Mouse (Mus musculus): ENCODE results near the gene Olfr1512. TPM values are rescaled to one million over a fixed set of nuclear protein-coding genes. Genes with fewer than 3 reads are reported as not detected.

The Olfr1512 gene
- polyA plus RNA-seq, 2 experiments = not detected

- 68% methylated on average over 3 of the region's 3 CpGs for WGBS (ENCODE audit: insufficient replicate concordance)
- H3K9ac ChIP-seq (replicated peaks) = no peak overlapping the region
- no peaks in the 10 kb centered on the region for H3K36me3 ChIP-seq (replicated peaks; ENCODE audit: control insufficient read depth, insufficient read depth, low read depth)
- DNase-seq (ENCODE audit: low read depth in 3 of 3, low spot score in 3 of 3) = no peak
- no peaks in the 10 kb centered on the region for H3K4me1 ChIP-seq (replicated peaks; ENCODE audit: control insufficient read depth in 2 of 2, insufficient read depth in 2 of 2, low read length in 1 of 2)
- H3K27ac ChIP-seq = no peak overlapping the region
- no peak for TF ChIP-seq EP300 (IDR thresholded peaks at IDR 0.05; ENCODE audit: low read depth)
- no peak for TF ChIP-seq CTCF (IDR thresholded peaks at IDR 0.05; ENCODE audit: low read depth)
- H3K9me3 ChIP-seq (ENCODE audit: control insufficient read depth, low read length) = no peaks in the 10 kb centered on the region
- no peak overlapping the region for H3K4me2 ChIP-seq (ENCODE audit: low read depth)
- no peaks in the 10 kb centered on the region for H3K27me3 ChIP-seq (ENCODE audit: control insufficient read depth, insufficient read depth, low read length)
- H3K4me3 ChIP-seq (ENCODE audit: insufficient read depth in 1 of 2, low read depth in 2 of 2, low read length in 2 of 2) = no peak overlapping the region
- ATAC-seq (ENCODE audit: insufficient read depth) = no peak
These were observed 10.2 kb downstream of the Olfr1512 start for GRCm38 (mm10) chr14:52368741-52369140.

DNA sequence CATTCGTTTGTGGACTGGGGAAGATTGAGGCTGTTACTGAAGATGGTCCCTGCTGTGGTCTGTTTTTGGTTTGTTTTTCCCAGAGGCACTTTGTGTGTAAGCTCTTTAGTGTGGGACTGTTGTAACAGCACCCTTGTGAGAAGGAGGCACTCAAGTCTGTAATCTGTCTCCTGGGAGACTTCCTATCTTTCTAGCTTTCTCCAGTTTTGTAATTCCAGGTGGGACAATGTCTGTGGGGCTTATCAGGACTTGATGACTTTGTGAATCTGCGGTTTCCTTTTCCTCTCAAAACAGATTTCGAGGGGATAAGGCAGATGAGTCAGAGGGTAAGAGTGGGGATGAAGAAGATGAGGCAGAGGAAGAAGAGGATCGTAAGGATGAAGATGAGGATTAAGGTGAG is 22.7 kb downstream of the Olfr1512 start, which contains the start of gene Olfr1513:
Olfr1513 (minus strand) TSS at position 101 of the 400 bp plus-strand sequence.
- no peaks in the 10 kb centered on the region for H3K27me3 ChIP-seq (ENCODE audit: control insufficient read depth, insufficient read depth, low read length)
- no peak within 1 kb of the TSS for H3K4me2 ChIP-seq (ENCODE audit: low read depth)
- no peak within 1 kb of the TSS for H3K4me3 ChIP-seq (ENCODE audit: insufficient read depth in 1 of 2, low read depth in 2 of 2, low read length in 2 of 2)
- DNase-seq (ENCODE audit: low read depth in 3 of 3, low spot score in 3 of 3) (no peak), ATAC-seq (ENCODE audit: insufficient read depth) (no peak)
- H3K9me3 ChIP-seq (ENCODE audit: control insufficient read depth, low read length) = no peaks in the 10 kb centered on the region
- H3K36me3 ChIP-seq (replicated peaks; ENCODE audit: control insufficient read depth, insufficient read depth, low read depth) = no peaks in the 10 kb centered on the region
- no peak for TF ChIP-seq EP300 (IDR thresholded peaks at IDR 0.05; ENCODE audit: low read depth)
- no peak for TF ChIP-seq CTCF (IDR thresholded peaks at IDR 0.05; ENCODE audit: low read depth)
- no peak within 1 kb of the TSS for H3K9ac ChIP-seq (replicated peaks)
- WGBS (ENCODE audit: insufficient replicate concordance) = 48% methylated on average over 4 of the region's 4 CpGs
- H3K4me1 ChIP-seq (replicated peaks; ENCODE audit: control insufficient read depth in 2 of 2, insufficient read depth in 2 of 2, low read length in 1 of 2) = no peaks in the 10 kb centered on the region
- H3K27ac ChIP-seq = no peak within 1 kb of the TSS

- Histone ChIP-seq H3K4me1 (replicated peaks; ENCODE audit: control insufficient read depth in 2 of 2, insufficient read depth in 2 of 2, low read length in 1 of 2) (peaks cover 0 to 5% of the 10 kb centered on the region in 2 experiments; a peak in 2 of 4 replicates), H3K36me3 (replicated peaks; ENCODE audit: control insufficient read depth, insufficient read depth, low read depth) (no peaks in the 10 kb centered on the region), H3K9ac (replicated peaks) (no peak overlapping the region), H3K4me2 (ENCODE audit: low read depth) (no peak overlapping the region), H3K27me3 (ENCODE audit: control insufficient read depth, insufficient read depth, low read length) (no peaks in the 10 kb centered on the region), H3K4me3 (ENCODE audit: insufficient read depth in 1 of 2, low read depth in 2 of 2, low read length in 2 of 2) (no peak overlapping the region), H3K27ac (no peak overlapping the region), H3K9me3 (ENCODE audit: control insufficient read depth, low read length) (no peaks in the 10 kb centered on the region)
- DNase-seq (ENCODE audit: low read depth in 3 of 3, low spot score in 3 of 3) (no peak), ATAC-seq (ENCODE audit: insufficient read depth) (no peak)
- no peak for TF ChIP-seq CTCF (IDR thresholded peaks at IDR 0.05; ENCODE audit: low read depth)
- no peak for TF ChIP-seq EP300 (IDR thresholded peaks at IDR 0.05; ENCODE audit: low read depth)
- WGBS (ENCODE audit: insufficient replicate concordance) = 62% methylated on average over 6 of the region's 6 CpGs
These were observed 39.5 kb downstream of the Olfr1512 start for GRCm38 (mm10) chr14:52339512-52339852.

DNA sequence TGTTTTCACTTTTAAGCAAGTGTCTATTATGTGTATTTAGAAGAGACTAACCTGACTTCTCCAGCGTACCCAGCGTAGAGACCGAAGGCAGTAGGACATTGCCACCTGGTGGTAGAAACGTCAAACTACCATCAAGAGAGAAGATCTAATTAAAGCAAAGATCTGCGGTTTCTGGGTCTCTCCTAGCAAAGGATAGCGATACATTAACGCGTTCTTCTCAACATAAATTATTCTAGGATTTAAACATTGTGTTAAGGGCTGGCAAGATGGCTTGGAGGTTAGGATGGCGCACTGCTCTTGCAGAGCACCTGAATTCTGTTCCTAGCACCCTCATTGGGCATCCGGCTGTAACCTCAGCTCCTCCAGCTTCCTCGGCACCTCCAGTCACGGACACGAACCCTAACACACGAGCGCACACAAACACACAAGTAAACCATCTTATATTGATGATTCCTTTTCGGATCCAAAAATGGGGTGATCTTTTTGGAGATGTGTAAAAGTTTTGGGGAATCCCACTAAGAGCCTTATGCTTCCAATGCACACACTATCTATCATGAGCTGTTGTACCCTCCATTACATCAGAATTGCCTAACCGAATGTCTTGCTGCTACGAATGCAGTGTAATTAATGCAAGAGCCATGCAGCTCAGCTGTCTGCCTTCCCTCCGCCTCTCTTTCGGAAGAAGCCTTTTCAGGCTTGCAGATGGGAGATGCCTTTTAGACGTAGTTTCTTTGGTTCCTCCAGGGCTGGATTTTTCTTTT is 40.0 kb downstream of the Olfr1512 start:
- TF ChIP-seq EP300 (IDR thresholded peaks at IDR 0.05; ENCODE audit: low read depth) (no peak), CTCF (IDR thresholded peaks at IDR 0.05; ENCODE audit: low read depth) (peak; percentile 79)
- H3K27ac ChIP-seq = no peak overlapping the region
- peaks cover 0 to 5% of the 10 kb centered on the region in 2 experiments; a peak in 2 of 4 replicates for H3K4me1 ChIP-seq (replicated peaks; ENCODE audit: control insufficient read depth in 2 of 2, insufficient read depth in 2 of 2, low read length in 1 of 2)
- no peak overlapping the region for H3K9ac ChIP-seq (replicated peaks)
- no peaks in the 10 kb centered on the region for H3K9me3 ChIP-seq (ENCODE audit: control insufficient read depth, low read length)
- peak; percentile 45 to 55 (median 48) for DNase-seq (ENCODE audit: low read depth in 3 of 3, low spot score in 3 of 3)
- ATAC-seq (ENCODE audit: insufficient read depth) = no peak
- H3K36me3 ChIP-seq (replicated peaks; ENCODE audit: control insufficient read depth, insufficient read depth, low read depth) = no peaks in the 10 kb centered on the region
- H3K4me2 ChIP-seq (ENCODE audit: low read depth) = 0 out of 2 replicates have a peak overlapping the region, but pooled peaks have one; percentile 6
- no peak overlapping the region for H3K4me3 ChIP-seq (ENCODE audit: insufficient read depth in 1 of 2, low read depth in 2 of 2, low read length in 2 of 2)
- WGBS (ENCODE audit: insufficient replicate concordance) = 25% methylated on average over 21 of the region's 21 CpGs
- no peaks in the 10 kb centered on the region for H3K27me3 ChIP-seq (ENCODE audit: control insufficient read depth, insufficient read depth, low read length)

GRCm38 (mm10) chr14:52332171-52332570 is 46.8 kb downstream of the Olfr1512 start:
- Histone ChIP-seq H3K27me3 (ENCODE audit: control insufficient read depth, insufficient read depth, low read length) (peaks cover 38% of the 10 kb centered on the region), H3K36me3 (replicated peaks; ENCODE audit: control insufficient read depth, insufficient read depth, low read depth) (no peaks in the 10 kb centered on the region), H3K4me2 (ENCODE audit: low read depth) (no peak overlapping the region), H3K9me3 (ENCODE audit: control insufficient read depth, low read length) (no peaks in the 10 kb centered on the region), H3K9ac (replicated peaks) (no peak overlapping the region), H3K27ac (no peak overlapping the region), H3K4me3 (ENCODE audit: insufficient read depth in 1 of 2, low read depth in 2 of 2, low read length in 2 of 2) (no peak overlapping the region), H3K4me1 (replicated peaks; ENCODE audit: control insufficient read depth in 2 of 2, insufficient read depth in 2 of 2, low read length in 1 of 2) (no peaks in the 10 kb centered on the region)
- DNase-seq (ENCODE audit: low read depth in 3 of 3, low spot score in 3 of 3) (no peak), ATAC-seq (ENCODE audit: insufficient read depth) (no peak)
- 62% methylated on average over 3 of the region's 3 CpGs for WGBS (ENCODE audit: insufficient replicate concordance)
- no peak for TF ChIP-seq CTCF (IDR thresholded peaks at IDR 0.05; ENCODE audit: low read depth)
- no peak for TF ChIP-seq EP300 (IDR thresholded peaks at IDR 0.05; ENCODE audit: low read depth)

All from liver, embryonic 14.5 days (tissue).